Mouse (Mus musculus) inflammation-experienced regulatory T-cells, adult 6 months (primary cell): ENCODE data around the gene Myo1g. TPM values are rescaled to one million over a fixed set of nuclear protein-coding genes. Genes with fewer than 3 reads are reported as not detected.

ENCODE experiments used
- ATAC-seq: one replicate; pipeline ENCODE4 v1.8.0; 2017
- polyA plus RNA-seq, 3 experiments: library from polyadenylated mRNA; unstranded; fragments of 100-300 nt; shearing (Covaris generic); gene quantifications; one replicate each; pipeline ENCODE4 v1.2.1; 2017

The Myo1g gene
- 100 to 1,000 TPM; 117 to 248 (median 132) TPM for polyA plus RNA-seq

DNA sequence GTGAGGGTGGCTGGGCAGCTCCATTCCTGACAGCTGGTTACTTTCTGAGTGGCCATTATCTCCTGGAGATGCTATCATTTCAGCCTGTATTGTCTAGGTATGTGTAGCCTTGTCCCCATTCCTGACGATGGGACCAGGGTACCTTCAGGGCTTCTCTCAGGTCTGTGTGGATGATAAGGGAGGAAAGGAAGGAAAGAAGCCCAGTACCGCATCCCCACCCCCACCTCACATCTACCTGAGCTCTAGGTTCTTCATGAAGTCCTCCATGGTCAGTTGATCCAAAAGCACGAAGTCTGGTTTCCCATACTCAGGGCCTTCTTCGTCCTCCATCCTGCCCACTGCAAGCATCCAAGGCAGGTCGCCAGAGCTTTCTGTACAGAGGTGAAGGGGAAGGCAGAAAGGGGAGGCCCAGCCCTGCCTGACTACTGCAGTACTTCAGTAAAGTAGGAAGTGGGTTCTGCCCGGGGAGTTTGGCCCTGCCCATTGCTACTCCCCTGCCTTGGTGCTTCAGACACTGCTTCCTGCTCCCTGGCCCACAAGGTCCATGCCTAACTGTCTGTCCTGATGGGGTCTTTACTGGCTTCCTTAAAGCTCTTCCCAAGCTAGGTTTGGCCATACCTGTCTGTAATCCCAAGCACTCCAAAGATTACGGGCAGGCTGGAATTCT is at the start of gene Myo1g:
TSS of gene Myo1g (minus strand) at position 459 of the 667 bp plus-strand sequence.
- ATAC-seq = peak; percentile 87

DNA sequence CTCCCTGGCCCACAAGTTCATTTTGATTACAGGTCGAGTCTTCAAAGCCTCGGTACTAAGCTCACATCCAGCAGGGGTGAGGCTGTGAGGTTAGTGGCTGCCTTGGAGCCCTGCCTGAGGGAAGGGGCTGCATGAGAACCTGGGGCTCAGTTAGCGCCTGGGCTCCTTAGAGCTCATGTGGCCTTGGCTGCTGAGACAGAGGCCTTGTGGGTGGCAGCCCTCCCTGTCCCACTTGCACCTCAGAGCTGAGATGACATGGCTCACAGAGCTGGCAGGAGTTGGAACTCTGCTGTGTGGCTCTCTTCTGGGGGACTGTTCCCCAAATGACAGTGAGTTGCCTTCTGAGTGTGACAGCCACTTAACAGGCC is 48.6 kb upstream of the Myo1g start:
- no peak for ATAC-seq

DNA sequence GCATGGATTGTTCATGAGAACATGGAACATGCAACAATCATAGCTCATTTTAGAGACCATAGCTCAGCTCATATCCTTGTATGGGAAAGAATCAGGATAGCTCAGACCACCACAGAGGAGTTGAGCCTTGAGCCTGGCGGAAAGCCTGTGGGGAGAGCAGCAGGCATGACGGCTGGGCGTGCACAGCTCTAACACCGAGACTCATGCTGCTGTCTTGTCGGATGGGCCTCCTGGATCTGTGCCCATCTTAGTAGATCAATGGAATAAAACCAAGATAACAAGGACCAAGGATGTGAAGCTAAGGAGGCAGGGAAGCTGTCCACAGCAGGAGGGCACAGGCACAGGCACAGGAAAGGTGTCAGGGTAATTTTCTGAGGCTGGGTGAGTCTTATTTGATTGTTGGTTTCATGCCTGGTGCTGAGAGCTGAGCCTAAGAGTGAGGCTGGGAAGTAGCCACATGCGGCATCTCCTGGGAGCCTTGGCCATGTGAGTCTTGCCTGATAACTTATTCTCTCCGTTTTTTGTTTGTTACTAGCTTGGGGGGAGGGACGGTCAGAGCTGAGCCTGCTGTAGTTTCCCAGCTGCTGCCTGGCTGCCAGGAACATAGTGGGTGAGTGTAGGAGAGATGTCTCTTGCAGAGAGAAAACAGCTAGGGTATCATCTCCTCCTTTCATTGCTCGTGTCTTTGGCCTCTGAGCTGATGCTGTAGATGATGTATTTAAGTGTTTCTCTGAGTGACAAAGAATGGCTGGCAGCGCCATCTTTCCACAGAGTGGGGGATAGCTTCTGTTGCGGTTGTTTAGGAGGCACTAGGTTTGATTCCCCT is 48.0 kb upstream of the Myo1g start:
- ATAC-seq = no peak

DNA sequence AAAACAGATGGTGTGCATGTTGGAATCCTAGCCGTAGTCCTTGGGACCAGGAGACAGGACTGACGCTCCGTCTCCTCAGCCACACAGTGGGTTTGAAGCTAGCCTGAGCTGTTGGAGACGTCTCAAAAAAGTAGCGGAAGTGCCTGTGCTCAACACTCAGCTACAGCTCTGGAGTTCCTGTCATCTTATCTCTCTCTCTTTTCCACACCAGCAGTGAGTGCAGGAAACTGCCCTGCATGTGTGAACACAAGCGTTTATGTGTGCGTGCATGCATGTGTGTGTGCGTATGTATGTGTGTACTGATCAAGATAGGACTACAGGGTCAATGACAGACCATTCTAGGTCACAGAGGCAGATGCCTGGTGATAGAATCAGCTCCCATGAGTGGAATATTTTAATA is 47.2 kb upstream of the Myo1g start:
- peak; percentile 82 for ATAC-seq

DNA sequence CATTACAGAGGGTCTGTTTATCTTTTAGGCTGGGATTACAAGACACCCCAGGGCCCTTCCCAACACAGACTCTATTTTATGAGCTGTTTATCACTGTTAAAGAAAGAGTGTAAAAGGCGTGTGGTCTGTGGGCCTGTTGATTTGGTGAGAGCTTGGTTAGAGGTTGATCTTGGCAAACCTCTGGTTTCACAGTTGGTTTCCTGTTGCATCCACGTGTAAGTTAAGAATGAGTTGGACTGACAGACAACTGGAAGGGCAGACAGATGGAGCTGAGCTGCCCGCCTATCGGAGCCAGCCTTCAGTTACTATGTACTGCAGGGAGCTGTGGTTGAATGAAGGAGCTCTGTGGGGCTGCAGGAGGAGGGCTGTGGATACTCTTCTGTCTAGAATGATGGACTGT is 45.7 kb upstream of the Myo1g start:
- ATAC-seq = no peak

DNA sequence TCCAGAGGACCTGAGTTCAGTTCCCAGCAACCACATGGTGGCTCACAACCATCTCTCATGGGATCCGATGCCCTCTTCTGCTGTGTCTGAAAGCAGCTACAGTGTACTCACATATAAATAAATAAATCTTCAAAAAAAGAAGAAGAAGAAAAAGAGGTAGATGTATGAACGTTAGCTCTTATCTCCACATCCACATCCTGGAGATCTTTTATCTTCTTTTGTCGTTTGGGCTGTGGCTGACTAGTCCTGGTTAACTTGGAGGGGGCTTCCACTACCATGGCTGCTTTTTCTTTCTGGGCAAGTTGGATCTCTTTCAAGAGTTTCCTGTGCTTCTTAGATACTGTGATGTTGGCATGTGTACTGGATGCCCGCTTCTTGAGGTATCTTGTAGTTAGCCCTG is 42.4 kb upstream of the Myo1g start:
- no peak for ATAC-seq

DNA sequence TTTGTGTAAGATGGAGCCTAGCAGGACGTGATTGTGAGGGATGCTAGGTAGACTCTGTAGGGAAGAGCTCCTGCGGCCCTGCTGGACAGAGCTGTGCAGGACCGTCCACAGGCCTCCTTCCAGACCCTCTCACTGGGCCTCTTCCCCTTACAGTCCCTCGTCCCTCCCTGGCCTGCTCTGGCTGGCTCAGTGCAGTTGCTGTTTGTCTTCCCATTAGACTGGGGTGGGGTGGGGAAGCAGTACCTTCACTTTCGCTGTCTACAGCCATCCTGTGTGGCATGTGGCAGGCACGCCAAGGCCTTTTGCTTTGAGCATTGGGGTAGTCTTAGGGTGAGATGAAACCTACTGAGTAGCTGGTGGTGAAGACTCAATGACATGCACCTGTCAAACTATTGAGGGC is 41.6 kb upstream of the Myo1g start:
- peak; percentile 20 for ATAC-seq

DNA sequence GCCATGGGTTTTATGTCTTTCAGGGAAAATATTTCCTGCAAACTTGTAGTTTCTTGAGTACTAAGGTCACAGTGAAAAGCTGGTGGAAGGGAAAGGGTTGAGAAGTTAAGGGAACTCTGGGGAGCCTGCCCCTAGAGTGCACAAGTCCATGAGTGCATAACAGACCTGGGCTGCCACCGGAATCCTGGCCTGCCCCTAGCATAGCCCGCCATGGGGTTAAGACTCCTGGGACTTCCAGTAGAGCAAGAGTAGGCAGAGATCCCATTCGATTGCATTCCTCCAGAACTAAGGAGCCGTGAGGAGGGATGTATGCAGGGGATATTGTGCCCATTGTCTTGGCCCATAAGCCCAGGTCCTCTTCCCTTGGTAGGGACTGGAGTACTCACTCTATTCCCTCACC is 40.7 kb upstream of the Myo1g start:
- no peak for ATAC-seq

DNA sequence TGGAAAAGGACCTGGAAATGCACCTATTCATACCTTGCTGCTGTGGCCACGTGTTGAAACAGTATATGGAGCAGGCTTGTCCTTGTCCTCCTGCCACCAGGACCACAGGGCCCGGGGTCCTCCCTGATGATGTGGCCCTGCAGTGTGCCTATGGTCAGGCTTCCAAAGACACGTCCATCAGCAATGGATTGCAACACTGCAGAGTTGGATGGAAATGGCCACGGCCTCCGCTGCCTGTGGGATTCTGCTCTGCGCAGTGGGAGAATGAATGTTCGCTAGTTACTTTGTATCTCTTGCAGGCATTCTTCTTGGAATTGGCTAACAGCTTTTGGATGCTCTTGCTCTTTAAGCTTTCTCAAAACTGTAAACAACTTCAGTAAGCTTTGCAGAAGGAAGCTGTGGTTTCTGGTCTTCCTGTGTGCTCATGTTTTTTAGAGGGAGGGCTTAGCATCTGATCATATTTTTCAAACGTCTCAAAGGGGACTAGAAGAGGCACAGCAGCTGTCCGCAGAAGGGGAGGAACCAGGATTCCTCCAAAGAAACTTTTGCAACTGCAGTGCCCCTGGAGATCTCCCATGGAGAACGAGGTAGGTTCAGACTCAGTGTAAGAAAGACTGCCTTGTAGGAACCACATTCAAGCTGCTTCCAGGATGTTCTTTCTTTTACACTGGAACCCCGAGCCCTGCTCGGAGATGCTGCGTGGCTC is 40.0 kb upstream of the Myo1g start:
- peak; percentile 76 for ATAC-seq

DNA sequence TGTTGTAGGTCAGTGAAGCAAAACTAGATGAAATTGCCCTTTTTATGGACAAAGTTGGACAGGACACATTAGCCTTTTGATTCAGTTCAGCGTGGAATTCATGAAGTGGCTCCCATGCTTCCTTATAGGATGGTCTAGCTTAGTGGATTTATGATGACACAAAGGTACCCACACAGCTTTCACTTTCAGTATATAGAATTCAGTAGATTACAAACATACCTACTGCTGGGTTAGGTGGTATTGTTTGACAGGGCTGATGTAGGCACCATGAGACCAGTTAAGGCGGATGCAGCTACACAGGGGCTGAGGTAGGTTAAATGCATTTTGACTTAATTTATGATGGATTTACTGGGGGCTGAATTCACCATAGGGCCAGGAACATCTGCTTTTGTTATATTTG is 39.2 kb upstream of the Myo1g start:
- ATAC-seq = peak; percentile 66

DNA sequence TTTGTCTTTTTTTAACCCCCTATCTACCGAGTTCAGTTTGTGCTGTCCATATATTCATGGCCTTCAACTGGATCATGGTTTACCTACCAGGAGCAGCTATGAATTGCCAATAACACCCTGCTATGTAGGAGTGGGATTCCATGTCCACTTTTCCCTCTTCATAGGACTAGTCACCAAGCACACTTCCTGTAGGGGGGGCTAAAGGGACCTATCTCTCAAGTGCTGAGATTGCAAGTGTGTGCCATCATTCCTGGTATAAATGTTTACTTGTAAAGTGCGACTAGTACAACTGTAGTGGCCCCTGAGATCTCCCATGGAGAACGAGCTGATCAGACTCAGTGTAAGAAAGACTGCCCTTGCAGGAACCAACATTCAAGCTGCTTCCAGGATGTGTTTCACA is 37.5 kb upstream of the Myo1g start:
- ATAC-seq = no peak

DNA sequence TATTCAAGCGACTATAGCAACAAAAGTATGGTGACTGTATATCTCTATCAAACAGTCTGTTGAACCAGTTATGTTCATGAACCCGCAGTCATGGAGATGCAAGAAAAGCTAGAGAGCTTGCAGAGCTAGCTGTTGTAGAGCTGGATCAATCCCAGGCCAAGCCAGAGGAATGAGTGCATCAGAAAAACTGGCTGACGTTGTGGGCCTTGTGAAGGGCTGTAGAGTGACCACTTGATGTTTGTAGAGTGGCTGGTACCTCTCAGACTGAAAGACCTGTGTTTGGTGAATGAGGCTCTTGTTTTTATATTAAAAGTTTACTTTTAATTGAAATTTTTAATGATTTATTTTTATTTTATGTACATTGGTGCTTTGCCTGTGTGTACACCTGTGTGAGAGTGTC is 29.4 kb upstream of the Myo1g start:
- no peak for ATAC-seq

DNA sequence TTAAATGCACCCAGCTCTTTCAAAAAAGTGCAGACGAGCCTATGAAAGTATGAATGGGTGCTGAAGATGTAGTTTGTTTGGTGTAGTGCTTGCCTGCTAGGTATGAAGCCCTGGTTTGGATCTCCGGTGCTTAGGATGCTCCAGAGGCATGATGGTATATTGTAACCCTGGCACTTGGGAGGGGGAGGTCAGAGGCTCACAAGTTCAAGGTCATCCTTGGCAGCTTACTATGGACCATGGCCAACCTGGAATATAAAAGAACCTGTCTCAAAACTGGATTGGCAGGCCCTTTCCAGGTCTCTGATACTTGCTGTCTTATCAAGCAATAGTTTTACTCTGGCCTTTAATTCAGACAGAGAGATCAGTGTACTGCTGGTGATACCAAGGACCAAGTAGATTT is 29.0 kb upstream of the Myo1g start:
- no peak for ATAC-seq

DNA sequence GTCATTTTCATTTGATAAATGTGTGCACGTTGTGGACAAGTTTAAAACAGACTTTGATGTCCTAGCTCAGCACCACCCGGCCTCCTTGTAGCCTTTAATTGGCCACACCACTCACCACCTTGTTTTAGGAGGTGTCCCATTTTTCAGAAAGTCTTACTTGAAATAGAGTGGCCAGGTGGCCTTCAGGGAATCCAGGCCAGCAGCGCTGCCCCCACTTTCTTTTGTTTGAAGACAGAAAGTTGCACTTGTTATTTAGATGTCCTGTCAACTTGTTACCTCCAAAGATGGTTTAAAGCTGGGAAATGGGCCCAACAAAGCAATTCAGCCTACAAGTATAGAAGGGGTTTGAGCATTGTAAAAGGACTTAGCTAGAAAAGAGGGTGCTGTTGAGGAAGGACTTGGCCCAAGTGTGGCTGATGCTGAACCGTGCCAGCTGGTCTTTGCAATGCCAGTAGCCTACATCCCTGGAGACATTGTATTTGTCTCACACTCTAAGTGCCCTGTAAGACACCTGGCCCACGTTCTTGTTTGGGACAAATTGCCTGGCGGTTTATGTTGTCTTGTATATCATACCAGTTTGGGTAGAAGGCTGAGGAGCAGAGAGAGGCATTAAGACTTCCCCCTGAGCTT is 27.0 kb upstream of the Myo1g start:
- no peak for ATAC-seq

DNA sequence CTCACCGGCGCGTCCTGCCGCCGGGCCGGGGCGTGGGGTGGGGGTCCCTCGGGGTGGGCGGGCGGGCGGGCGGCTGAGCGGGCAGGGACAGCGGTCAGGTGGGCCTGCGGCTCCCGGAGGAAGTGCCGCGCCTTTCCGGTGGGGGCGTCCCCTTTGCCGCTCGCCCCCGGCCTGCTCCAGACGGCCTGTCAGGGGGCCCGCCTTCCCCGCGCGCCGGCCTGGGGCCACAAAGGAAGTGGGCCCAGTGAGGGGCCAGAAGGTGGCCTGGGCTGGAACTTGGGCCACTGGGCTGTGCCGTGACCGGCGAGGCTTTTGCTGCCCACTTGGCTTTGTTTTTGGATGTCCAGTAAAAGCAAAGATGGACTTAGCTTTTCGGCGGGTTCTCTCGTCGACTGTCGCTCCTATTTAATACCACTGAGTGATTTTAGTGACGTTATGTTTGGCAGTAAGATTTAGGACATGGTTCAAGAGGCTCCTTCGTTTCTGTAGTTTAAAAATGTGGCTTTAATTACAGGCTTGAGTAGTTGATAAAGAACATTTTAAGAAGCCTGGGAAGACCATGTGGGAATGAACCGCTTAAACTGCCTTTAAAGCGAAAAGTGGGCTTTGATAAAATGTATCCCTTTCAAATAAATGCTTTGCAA is 26.4 kb upstream of the Myo1g start:
- ATAC-seq = peak; percentile 18

DNA sequence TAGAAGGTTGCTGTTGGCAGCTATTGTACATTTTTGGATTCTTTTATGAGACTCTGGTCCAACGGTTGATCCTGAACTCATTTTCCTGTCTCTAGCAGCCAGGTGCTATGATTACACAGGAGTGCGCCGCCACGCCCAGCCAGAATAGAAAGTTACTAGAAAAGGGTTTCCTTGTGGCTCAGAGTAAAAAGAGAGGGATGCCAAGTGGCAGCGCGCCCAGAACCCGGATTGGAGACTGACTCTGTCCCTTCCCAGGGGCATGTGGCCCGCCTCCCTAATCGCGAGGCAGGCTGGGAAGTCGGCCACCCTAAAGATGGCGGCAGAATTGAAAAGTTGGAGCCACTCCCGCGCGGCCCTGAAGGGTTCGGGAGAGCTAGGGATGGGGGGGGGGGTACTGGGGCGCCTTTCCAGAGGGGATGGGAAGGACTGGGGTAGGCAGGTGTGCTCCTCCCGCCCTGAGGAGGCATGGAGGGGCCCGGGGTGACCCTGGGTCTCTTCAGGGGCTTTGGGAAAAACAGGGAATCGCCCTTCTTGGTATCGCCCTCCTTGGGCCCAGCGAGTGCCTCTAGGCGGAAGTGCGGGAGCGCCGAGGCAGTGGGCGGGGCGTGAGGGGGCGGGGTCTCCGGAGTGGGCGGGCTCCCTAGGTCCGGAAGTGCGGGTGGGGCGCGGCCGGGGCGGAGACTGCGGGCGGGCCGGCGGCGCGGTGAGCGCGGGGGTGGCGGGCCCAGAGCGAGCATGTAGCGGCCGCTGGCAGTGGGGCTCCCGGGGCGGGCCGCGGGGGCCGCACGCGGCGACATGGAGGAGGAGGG is 25.6 kb upstream of the Myo1g start, which contains the start of gene Ccm2:
TSS of gene Ccm2 (plus strand) at position 683 of the 809 bp plus-strand sequence.
- ATAC-seq = peak; percentile 79

DNA sequence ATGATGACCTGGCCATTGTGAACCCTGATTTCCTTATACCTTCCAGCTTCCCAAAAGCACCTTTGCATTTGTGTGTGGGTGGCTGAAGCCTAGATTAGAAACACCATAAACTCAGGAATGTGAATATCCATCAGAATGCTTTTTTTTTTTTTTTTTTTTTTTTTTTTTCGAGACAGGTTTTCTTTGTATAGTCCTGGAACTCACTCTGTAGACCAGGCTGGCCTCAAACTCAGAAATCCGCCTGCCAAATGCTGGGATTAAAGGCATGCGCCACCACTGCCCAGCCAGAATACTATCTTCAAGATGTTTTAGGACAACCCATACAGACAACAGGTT is 25.1 kb upstream of the Myo1g start:
- no peak for ATAC-seq

DNA sequence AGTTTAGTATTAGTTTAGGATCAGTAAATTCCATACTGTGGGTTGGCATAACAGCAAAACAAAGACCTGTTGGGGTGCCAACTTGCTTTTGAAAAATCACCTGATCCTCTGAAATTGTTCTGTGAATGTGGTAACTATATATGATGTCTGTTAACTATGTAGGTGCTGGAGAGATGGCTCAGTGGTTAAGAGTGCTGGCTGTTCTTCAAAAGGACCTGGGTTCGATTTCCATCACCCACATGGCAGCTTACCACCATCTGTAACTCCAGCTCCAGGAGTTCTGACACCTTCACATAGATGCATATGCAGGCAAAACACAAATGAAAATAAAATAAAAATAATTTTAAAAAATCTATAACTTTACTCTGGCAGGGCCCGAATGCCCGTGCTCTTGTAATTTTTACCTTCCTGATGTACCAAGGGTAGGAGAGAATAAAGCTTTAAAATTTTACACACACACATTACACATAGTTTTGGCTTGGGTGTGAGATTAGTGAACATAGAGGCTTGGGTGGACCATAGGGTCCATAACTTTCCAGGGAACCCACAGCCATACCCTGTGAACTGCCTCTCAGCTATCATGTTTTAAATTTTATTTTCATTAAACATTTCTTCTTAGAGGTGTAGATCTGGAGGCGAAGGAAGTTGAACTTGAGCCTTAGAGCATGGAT is 24.6 kb upstream of the Myo1g start:
- no peak for ATAC-seq

DNA sequence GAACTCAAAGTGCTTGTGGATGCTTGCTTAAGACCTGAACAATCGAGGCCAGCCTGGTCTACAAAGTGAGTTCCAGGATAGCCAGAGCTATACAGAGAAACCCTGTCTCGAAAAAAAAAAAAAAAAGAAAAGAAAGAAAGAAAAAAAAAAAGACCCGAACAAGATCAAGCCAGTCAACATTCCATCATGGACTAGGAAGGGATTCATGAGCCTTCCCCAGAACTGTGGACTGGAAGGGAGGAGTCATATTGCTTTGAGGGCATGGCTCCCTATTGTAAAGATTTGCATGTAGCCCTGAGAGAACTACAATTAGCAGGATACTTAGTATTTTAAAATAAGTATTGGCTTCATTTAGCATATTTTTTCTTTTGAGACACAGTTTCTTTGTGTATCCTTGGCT is 23.9 kb upstream of the Myo1g start:
- ATAC-seq = no peak

DNA sequence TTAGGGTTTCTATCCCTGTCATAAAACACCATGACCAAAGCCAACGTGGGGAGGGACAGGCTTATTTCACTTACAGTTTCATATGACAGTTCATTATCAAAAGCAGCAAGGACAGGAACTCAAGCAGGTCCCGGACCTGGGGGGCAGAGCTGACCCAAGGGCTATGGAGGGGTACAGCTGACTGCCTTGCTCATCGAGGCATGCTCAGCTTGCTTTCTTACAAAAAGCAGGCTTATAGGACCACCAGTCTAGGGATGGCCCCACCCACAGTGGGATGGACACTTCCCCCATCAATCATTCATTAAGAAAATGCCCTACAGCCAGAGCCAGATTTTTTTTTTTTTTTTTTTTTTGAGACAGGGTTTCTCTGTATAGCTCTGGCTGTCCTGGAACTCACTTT is 10.0 kb upstream of the Myo1g start:
- no peak for ATAC-seq

DNA sequence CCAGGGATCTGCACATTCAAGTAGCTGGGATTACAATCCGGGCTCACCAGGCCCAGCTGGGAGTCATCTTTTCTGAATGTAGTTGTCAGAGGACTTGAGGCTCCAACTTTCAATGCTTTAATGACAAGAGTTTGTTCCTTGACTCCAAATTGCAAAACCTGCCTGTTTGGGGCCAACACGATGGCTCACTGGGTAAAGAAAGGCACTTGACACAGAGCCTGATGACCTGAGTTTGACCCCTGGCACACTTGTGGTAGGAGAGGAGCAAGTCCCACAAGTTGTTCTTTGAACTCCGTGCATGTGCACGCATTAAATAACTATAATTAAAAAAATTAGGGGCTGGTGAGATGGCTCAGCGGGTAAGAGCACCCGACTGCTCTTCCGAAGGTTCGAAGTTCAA is 9.2 kb upstream of the Myo1g start:
- ATAC-seq = no peak
